Mouse (Mus musculus) ES-CJ7 (cell line): ENCODE data around the gene Ralgapb.
A peak's percentile ranks its signal among the peaks of the same experiment; 100 is the strongest.

Experiments used
- DNase-seq: peaks from one replicate; pipeline ENCODE4 v3.0.0; 2011; ENCODE audit warnings: low read depth, low spot score

Ralgapb gene

GRCm38 (mm10) chr2:158402915-158403314, 6.7 kb upstream of the Ralgapb start:
- no peak for DNase-seq

GRCm38 (mm10) chr2:158408997-158409594, 552 bp upstream of the Ralgapb start:
- no peak for DNase-seq

GRCm38 (mm10) chr2:158410022-158411014, 670 bp downstream of the Ralgapb start:
- peak; percentile 49 for DNase-seq

GRCm38 (mm10) chr2:158413240-158413639, 3.6 kb downstream of the Ralgapb start:
- DNase-seq: no peak

- no peak for DNase-seq
Measured at GRCm38 (mm10) chr2:158415826-158416225, 6.2 kb downstream of the Ralgapb start.

GRCm38 (mm10) chr2:158418663-158419062, 9.0 kb downstream of the Ralgapb start:
- DNase-seq: no peak

- no peak for DNase-seq
Measured at GRCm38 (mm10) chr2:158445814-158446213, 36.2 kb downstream of the Ralgapb start.

GRCm38 (mm10) chr2:158449845-158450244, 40.2 kb downstream of the Ralgapb start:
- no peak for DNase-seq

- no peak for DNase-seq
Measured at GRCm38 (mm10) chr2:158456451-158456850, 46.8 kb downstream of the Ralgapb start.

- DNase-seq: no peak
Measured at GRCm38 (mm10) chr2:158457610-158458009, 48.0 kb downstream of the Ralgapb start.

GRCm38 (mm10) chr2:158462450-158462849, 52.8 kb downstream of the Ralgapb start:
- no peak for DNase-seq

- DNase-seq: no peak
Measured at GRCm38 (mm10) chr2:158474159-158474558, 64.5 kb downstream of the Ralgapb start.

GRCm38 (mm10) chr2:158477640-158478039, 68.0 kb downstream of the Ralgapb start:
- peak; percentile 12 for DNase-seq

GRCm38 (mm10) chr2:158498457-158498856, 88.8 kb downstream of the Ralgapb start:
- DNase-seq: no peak

GRCm38 (mm10) chr2:158501836-158502812, 92.5 kb downstream of the Ralgapb start, which contains the start of gene Adig:
Gene Adig (plus strand): TSS chr2:158502612.
- no peak for DNase-seq

GRCm38 (mm10) chr2:158503226-158503625, 93.6 kb downstream of the Ralgapb start:
- no peak for DNase-seq

GRCm38 (mm10) chr2:158503671-158504070, 94.0 kb downstream of the Ralgapb start:
- DNase-seq: no peak

- DNase-seq: no peak
Measured at GRCm38 (mm10) chr2:158506475-158506874, 96.8 kb downstream of the Ralgapb start.

GRCm38 (mm10) chr2:158507046-158507445, 97.4 kb downstream of the Ralgapb start:
- no peak for DNase-seq

GRCm38 (mm10) chr2:158510665-158511064, 101.0 kb downstream of the Ralgapb start:
- no peak for DNase-seq

GRCm38 (mm10) chr2:158512528-158512927, 102.9 kb downstream of the Ralgapb start, which contains the start of gene Arhgap40:
Gene Arhgap40 (plus strand): TSS chr2:158512796.
- no peak for DNase-seq
